Mouse (Mus musculus) cerebellum, adult 2 months (tissue): ENCODE measurements at regions not wholly inside any gene's neighbourhood (a gene's known extent, or its start where the extent isn't known, plus 50 kb on each side); places are given as distances from the start of the nearest gene placed in this dataset.

ENCODE experiments used
- CTCF ChIP-seq: fragments of 200-500 bp; IDR thresholded peaks from 2 replicates; pipeline ENCODE4 v1.5.1; 2011; ENCODE audit warnings: low read depth, mild to moderate bottlenecking, control low read depth, low read length, moderate library complexity, borderline replicate concordance; ENCODE audit not compliant: insufficient read depth
- POLR2A ChIP-seq: fragments of 200-500 bp; IDR thresholded peaks from 2 replicates; pipeline ENCODE4 v1.6.1; 2011; ENCODE audit warnings: low read length, control low read depth, borderline replicate concordance; ENCODE audit not compliant: insufficient read depth

- TF ChIP-seq CTCF, result no peak
- TF ChIP-seq POLR2A, result no peak
Measured at GRCm38 (mm10) chr8:36318396-36318795, 552.8 kb downstream of the Gm19410 start.
